Mouse (Mus musculus): ENCODE data around the gene Plcd1.

GRCm38 (mm10) chr9:119093419-119094295 lies at the start of gene Plcd1:
- TF ChIP-seq CTCF (IDR thresholded peaks at IDR 0.05; ENCODE audit: extremely low read depth, insufficient read length, insufficient replicate concordance, low read depth, low read length) (no peak), POLR2A (IDR thresholded peaks at IDR 0.05; ENCODE audit: low read depth, low read length) (peak; percentile 22; the same call in 1 of the 2 replicates)

Measured in small intestine, adult 2 months (tissue).